Mouse (Mus musculus): ENCODE measurements around the gene Slc26a8. TPM values are rescaled to one million over a fixed set of nuclear protein-coding genes. Genes with fewer than 3 reads are reported as not detected.

The Slc26a8 gene
- 0.60 and 0.66 TPM in 2 replicates for polyA plus RNA-seq (2012; rRNA removed)

DNA sequence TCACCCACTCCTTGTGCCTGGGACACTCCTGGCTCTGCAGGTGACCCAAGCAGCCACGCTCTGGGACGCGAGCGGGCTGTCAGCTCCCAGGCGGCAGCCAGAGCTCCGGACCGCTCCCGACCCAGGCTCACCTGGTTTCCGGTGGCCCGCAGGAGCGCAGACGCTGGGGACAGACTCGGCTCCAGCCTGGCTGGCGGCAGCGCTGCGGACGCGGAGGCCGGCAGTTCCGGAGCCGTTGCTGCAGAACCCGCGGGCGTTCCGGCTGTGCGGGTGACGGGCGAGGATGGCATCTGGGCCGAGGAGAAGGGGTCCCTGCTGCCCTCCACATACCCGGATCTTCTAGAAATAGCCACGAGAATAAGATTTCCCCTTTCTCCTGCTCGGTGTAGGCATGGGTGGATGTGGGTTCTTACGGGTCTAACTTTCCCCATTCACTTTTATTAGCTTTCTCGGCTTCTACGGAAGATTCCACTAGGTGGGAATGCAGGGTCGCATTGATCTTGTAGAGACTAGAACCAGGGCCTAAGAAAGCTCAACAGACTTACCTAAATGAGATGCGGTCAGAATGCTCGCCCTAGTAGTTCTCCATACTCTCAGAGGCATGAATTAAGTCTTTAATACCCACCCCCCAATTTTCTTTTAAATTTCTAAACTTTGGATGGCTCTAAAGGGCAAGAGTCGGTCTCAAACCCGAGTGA lies at the start of gene Slc26a8:
Slc26a8 (minus strand) TSS at position 648 of the 698 bp plus-strand sequence.

DNA sequence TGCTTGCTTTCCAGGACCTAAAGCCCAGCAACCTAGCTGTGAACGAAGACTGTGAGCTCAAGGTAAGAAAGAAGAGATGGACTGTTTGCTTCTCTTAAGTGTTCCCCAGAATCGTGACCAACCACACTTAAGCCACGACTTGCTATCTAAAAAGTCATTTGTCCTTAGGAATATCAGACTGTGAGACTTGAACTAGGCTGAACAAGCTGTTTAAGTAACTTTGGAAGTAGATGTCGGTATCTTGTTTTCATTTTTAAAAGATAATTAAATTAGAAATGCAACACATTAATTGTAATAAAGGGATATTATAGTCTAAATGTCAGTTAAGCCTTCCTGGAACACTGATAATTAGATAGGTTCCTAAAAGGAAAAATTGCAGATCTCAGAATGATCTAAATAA lies 35.8 kb upstream of the Slc26a8 start, which contains the start of gene AC170998.1:
AC170998.1 (plus strand) TSS at position 301 of the 400 bp plus-strand sequence.

DNA sequence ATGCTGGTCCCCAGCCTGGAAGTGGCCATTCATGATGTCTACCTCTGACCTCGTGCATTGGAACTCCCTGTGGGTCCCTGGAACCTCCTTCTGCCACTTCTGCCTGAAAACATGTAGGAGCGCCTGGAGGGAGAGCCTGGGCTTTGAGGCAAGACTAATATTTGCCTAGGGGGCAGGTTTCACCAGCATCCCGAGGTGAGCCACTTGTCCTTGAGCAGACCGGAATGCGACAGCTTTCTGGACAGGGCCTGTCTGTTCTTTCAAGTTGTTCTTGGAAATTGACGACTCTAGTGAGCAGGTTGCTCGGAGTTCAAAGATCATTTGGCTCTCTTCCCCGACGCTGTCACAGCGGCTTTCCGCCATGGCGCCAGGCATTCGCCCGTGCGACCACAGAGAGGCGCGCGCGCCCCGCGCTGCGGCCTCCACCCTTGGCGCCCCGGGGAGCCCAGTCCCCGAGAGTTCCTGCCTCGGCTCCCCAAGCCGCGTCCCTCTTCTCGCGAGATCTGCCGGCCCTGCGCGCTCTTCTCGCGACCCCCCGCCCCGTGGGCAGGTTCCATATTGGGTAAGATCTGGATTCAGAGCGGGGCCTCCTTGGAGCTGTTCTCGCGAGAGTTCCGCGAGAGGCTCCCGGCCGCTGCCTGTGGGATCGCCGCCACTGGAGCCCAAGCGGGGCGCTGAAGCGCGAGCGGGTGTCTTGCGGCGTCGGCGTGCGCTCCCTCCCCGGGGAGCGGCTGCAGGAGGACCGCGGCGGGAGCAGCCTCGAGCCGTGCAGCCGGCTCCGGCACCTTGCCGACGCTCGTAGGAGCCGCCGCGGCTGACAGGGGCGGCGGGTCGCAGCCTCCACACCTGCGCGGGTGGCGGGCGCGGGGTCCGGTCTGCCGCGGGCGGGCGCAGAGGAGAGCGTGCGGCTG lies 998 bp upstream of the Slc26a8 start, which contains the start of gene Mapk14:
Mapk14 (plus strand) TSS at position 554 of the 911 bp plus-strand sequence.

DNA sequence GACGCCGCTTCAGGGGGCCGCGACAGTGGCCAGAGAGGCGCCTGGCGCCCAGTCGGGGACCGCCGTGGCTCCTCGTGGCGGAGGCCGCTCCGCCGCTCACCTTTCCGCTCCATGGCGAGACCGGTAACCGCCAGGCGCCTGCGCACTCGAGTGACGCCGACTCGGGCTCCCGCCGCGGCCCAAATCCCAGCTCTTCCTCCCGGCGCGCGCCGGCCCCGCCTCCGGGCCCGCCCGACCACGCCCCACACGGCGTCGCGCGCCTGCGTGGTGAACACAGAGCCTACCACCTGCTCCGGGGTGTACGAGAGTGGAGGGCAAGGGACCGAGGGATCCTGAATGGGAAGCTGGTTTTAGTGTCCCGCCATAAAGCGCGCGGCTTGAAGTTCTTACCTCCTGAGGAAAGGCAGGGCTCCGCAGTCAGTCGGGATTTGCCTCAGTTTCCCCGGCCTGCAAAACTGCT lies 67.7 kb downstream of the Slc26a8 start, which contains the start of gene Srpk1:
Srpk1 (minus strand) TSS at position 410 of the 460 bp plus-strand sequence.

Other genes with a start within 250 kb of the Slc26a8 start
- 47.2 and 52.1 TPM in 2 replicates for gene Fkbp5, start 172.7 kb downstream of the Slc26a8 start, polyA plus RNA-seq (2012; rRNA removed)
- gene Armc12, start 159.4 kb downstream of the Slc26a8 start, polyA plus RNA-seq (2012; rRNA removed) = 0.08 and 0.12 TPM in 2 replicates
- gene Clpsl2, start 140.8 kb downstream of the Slc26a8 start, polyA plus RNA-seq (2012; rRNA removed) = not detected in 2 replicates
- 0.42 and 11.9 TPM in 2 replicates for gene Clps, start 129.5 kb downstream of the Slc26a8 start, polyA plus RNA-seq (2012; rRNA removed)
- gene Lhfpl5, start 114.6 kb downstream of the Slc26a8 start, polyA plus RNA-seq (2012; rRNA removed) = not detected in 2 replicates
- gene Srpk1, start 67.5 kb downstream of the Slc26a8 start, polyA plus RNA-seq (2012; rRNA removed) = 11.8 and 14.0 TPM in 2 replicates
- gene Mapk14, start 1.1 kb upstream of the Slc26a8 start, polyA plus RNA-seq (2012; rRNA removed) = 41.7 and 50.1 TPM in 2 replicates
- 0.17 and 0.30 TPM in 2 replicates for gene AC170998.1, start 35.9 kb upstream of the Slc26a8 start, polyA plus RNA-seq (2012; rRNA removed)
- 15.2 and 19.5 TPM in 2 replicates for gene Mapk13, start 79.1 kb upstream of the Slc26a8 start, polyA plus RNA-seq (2012; rRNA removed)
- gene Brpf3, start 110.9 kb upstream of the Slc26a8 start, polyA plus RNA-seq (2012; rRNA removed) = 48.5 and 53.0 TPM in 2 replicates
- gene Pnpla1, start 168.2 kb upstream of the Slc26a8 start, polyA plus RNA-seq (2012; rRNA removed) = 0.14 and 0.17 TPM in 2 replicates
- 0.09 and 0.20 TPM in 2 replicates for gene 4930539E08Rik, start 225.1 kb upstream of the Slc26a8 start, polyA plus RNA-seq (2012; rRNA removed)